Mouse (Mus musculus) CH12.LX (cell line): ENCODE measurements around the gene Hells. TPM values are rescaled to one million over a fixed set of nuclear protein-coding genes. Genes with fewer than 3 reads are reported as not detected.
A peak's percentile ranks its signal among the peaks of the same experiment; 100 is the strongest.

ENCODE experiments used
- DNase-seq: peaks from one replicate; pipeline ENCODE4 v3.0.0-alpha.2; 2013; ENCODE audit errors: extremely low read depth
- H3K27ac ChIP-seq: 2 replicates; pipeline ENCODE4 v1.5.1; 2012; ENCODE audit warnings: low read depth, mild to moderate bottlenecking, control low read depth, moderate library complexity; ENCODE audit not compliant: insufficient read depth
- H3K27me3 ChIP-seq: replicated peaks from 2 replicates; pipeline ENCODE3; 2012; ENCODE audit warnings: inconsistent platforms
- H3K36me3 ChIP-seq, 2 experiments: replicated peaks in 1 of 2; 2 replicates each; pipeline versions ENCODE3 to v1.6.1; 2012; ENCODE audit warnings: inconsistent platforms in 1 of 2, low read length in 1 of 2, mild to moderate bottlenecking in 1 of 2, mixed read lengths in 1 of 2, moderate library complexity in 1 of 2; ENCODE audit not compliant: control insufficient read depth in 1 of 2, insufficient read depth in 1 of 2
- H3K4me1 ChIP-seq, 2 experiments: 2 replicates each; pipeline ENCODE4 v1.6.1; 2012; ENCODE audit warnings: inconsistent platforms in 1 of 2, moderate library complexity in 1 of 2; ENCODE audit not compliant: insufficient read depth in 2 of 2, control insufficient read depth in 1 of 2
- H3K4me2 ChIP-seq: 2 replicates; pipeline ENCODE4 v1.6.1; 2012; ENCODE audit warnings: low read depth, mild to moderate bottlenecking, control low read depth; ENCODE audit not compliant: poor library complexity, insufficient read depth, severe bottlenecking
- H3K4me3 ChIP-seq, 3 experiments: fragments of 150-350 bp in 1 of 3; sonication (generic) in 1 of 3; replicated peaks in 1 of 3; 2 replicates each; pipeline versions ENCODE3 to v1.5.1; 2011 to 2012; ENCODE audit warnings: low read depth in 2 of 3, low read length in 2 of 3, mild to moderate bottlenecking in 2 of 3, moderate library complexity in 2 of 3, control low read depth in 1 of 3, improper control_type of control experiment in 1 of 3, inconsistent platforms in 1 of 3, mixed read lengths in 1 of 3; ENCODE audit not compliant: poor library complexity in 1 of 3
- H3K79me2 ChIP-seq: replicated peaks from 2 replicates; pipeline ENCODE4 v1.6.1; 2012; ENCODE audit warnings: mild to moderate bottlenecking, moderate library complexity; ENCODE audit not compliant: control insufficient read depth, poor library complexity, insufficient read depth, severe bottlenecking; ENCODE audit errors: extremely low read depth
- H3K9ac ChIP-seq: 2 replicates; pipeline ENCODE4 v1.6.1; 2012; ENCODE audit warnings: low read depth, mild to moderate bottlenecking, control low read depth, moderate library complexity; ENCODE audit not compliant: insufficient read depth
- H3K9me3 ChIP-seq: replicated peaks from 2 replicates; pipeline ENCODE3; 2012; ENCODE audit warnings: low read length, inconsistent platforms, mixed read lengths
- CHD2 ChIP-seq: IDR thresholded peaks from 2 replicates; pipeline ENCODE4 v1.6.1; 2011; ENCODE audit warnings: low read length, improper control_type of control experiment
- HCFC1 ChIP-seq: IDR thresholded peaks from 2 replicates; pipeline ENCODE4 v1.6.1; 2012; ENCODE audit warnings: low read depth, mild to moderate bottlenecking, inconsistent platforms, low read length, improper control_type of control experiment
- JUN ChIP-seq: IDR thresholded peaks from 2 replicates; pipeline ENCODE4 v1.6.1; 2011; ENCODE audit warnings: low read depth, mild to moderate bottlenecking, low read length, improper control_type of control experiment, moderate library complexity; ENCODE audit not compliant: insufficient read depth
- JUND ChIP-seq: conservative IDR thresholded peaks from 2 replicates; pipeline ENCODE4 v1.6.1; 2011; ENCODE audit warnings: low read depth, low read length, improper control_type of control experiment
- KAT2A ChIP-seq: IDR thresholded peaks from 2 replicates; pipeline ENCODE4 v1.6.1; 2012; ENCODE audit warnings: low read length, improper control_type of control experiment, inconsistent platforms; ENCODE audit not compliant: insufficient replicate concordance
- MAFK ChIP-seq: IDR thresholded peaks from 2 replicates; pipeline ENCODE4 v1.6.1; 2011; ENCODE audit warnings: low read length, improper control_type of control experiment; ENCODE audit not compliant: insufficient replicate concordance
- MAX ChIP-seq: IDR thresholded peaks from 2 replicates; pipeline ENCODE4 v1.6.1; 2011; ENCODE audit warnings: low read length, improper control_type of control experiment
- MEF2A ChIP-seq: IDR thresholded peaks from 2 replicates; pipeline ENCODE4 v1.6.1; 2014; ENCODE audit warnings: low read depth, mild to moderate bottlenecking, inconsistent platforms, low read length, improper control_type of control experiment, borderline replicate concordance
- NELFE ChIP-seq: IDR thresholded peaks from 2 replicates; pipeline ENCODE4 v1.6.1; 2011; ENCODE audit warnings: low read depth, low read length, improper control_type of control experiment
- PAX5 ChIP-seq: IDR thresholded peaks from 2 replicates; pipeline ENCODE4 v1.6.1; 2012; ENCODE audit warnings: low read length, inconsistent platforms, mixed read lengths
- RAD21 ChIP-seq: IDR thresholded peaks from 2 replicates; pipeline ENCODE4 v1.6.1; 2011; ENCODE audit warnings: low read depth, mild to moderate bottlenecking, low read length, improper control_type of control experiment, moderate library complexity
- RCOR1 ChIP-seq: conservative IDR thresholded peaks from 2 replicates; pipeline ENCODE4 v1.6.1; 2012; ENCODE audit warnings: low read depth, mild to moderate bottlenecking, inconsistent platforms, low read length, improper control_type of control experiment
- SIN3A ChIP-seq: IDR thresholded peaks from 2 replicates; pipeline ENCODE4 v1.6.1; 2012; ENCODE audit warnings: low read length, improper control_type of control experiment, inconsistent platforms
- TBP ChIP-seq: conservative IDR thresholded peaks from 2 replicates; pipeline ENCODE4 v1.6.1; 2011; ENCODE audit warnings: low read depth, low read length, improper control_type of control experiment
- TCF12 ChIP-seq: IDR thresholded peaks from 2 replicates; pipeline ENCODE4 v1.6.1; 2014; ENCODE audit warnings: low read depth, mild to moderate bottlenecking, inconsistent platforms, low read length, improper control_type of control experiment
- UBTF ChIP-seq: IDR thresholded peaks from 2 replicates; pipeline ENCODE4 v1.6.1; 2012; ENCODE audit warnings: low read depth, mild to moderate bottlenecking, inconsistent platforms, low read length, improper control_type of control experiment, moderate library complexity
- USF2 ChIP-seq: conservative IDR thresholded peaks from 2 replicates; pipeline ENCODE4 v1.6.1; 2011; ENCODE audit warnings: low read depth, low read length, improper control_type of control experiment
- ZC3H11A ChIP-seq: IDR thresholded peaks from 2 replicates; pipeline ENCODE4 v1.6.1; 2012; ENCODE audit warnings: low read depth, mild to moderate bottlenecking, inconsistent platforms, low read length, improper control_type of control experiment
- ZKSCAN1 ChIP-seq: IDR thresholded peaks from 2 replicates; pipeline ENCODE4 v1.6.1; 2012; ENCODE audit warnings: low read depth, inconsistent platforms, low read length, improper control_type of control experiment, borderline replicate concordance
- ZMIZ1 ChIP-seq: IDR thresholded peaks from 2 replicates; pipeline ENCODE4 v1.6.1; 2012; ENCODE audit warnings: low read depth, mild to moderate bottlenecking, inconsistent platforms, low read length, improper control_type of control experiment
- dilution Hi-C: fragments of 300-500 bp; cut with MboI; formaldehyde crosslinking; loops from 2 replicates; pipeline ENCODE4 v1.14.3; 2020; ENCODE audit warnings: low sequenced_read_pairs; ENCODE audit not compliant: extremely low pct_unique_long_range_greater_than_20kb, extremely low pct_ligation_motif_present
- in situ Hi-C: fragments of 300-500 bp; cut with MboI; formaldehyde crosslinking; loops from 3 replicates; pipeline ENCODE4 v1.14.3; 2019; ENCODE audit warnings: low sequenced_read_pairs, low pct_ligation_motif_present, low pct_unique_long_range_greater_than_20kb, mixed read lengths
- polyA plus RNA-seq: library from polyadenylated mRNA; unstranded; fragments of >175 nt; gene quantifications from 2 replicates; pipeline ENCODE4 v1.2.1, GENCODE M21; 2012; ENCODE audit warnings: low read depth; ENCODE audit not compliant: insufficient read length
- total RNA-seq, 2 experiments: library from RNA; depleted of rRNA; stranded (reverse); fragments of 300-350 nt in 1 of 2; fragments of >200 nt in 1 of 2; gene quantifications; 2 replicates each; pipeline ENCODE4 v1.2.3; 2012 to 2014

Gene Hells
- total and polyA plus RNA-seq, 3 experiments, result 73.2 to 393 (median 131) TPM

- Histone ChIP-seq H3K9me3 (no peaks in the 10 kb centered on the region), H3K27me3 (no peaks in the 10 kb centered on the region), H3K27ac (no peak overlapping the region), H3K9ac (no peak overlapping the region), H3K4me3 (no peak overlapping the region), H3K4me1 (peaks cover 0 to 14% of the 10 kb centered on the region in 2 experiments; a peak in 1 of 4 replicates), H3K79me2 (peaks cover 5% of the 10 kb centered on the region), H3K4me2 (no peak overlapping the region), H3K36me3 (peaks cover 26 to 78% of the 10 kb centered on the region in 2 experiments)
- in situ Hi-C loops, result no loop called here
- no peak for TF ChIP-seq TCF12
- TF ChIP-seq MAX, result no peak
- TF ChIP-seq RAD21, result no peak
- no peak for TF ChIP-seq ZC3H11A
- no peak for TF ChIP-seq ZKSCAN1
- no peak for TF ChIP-seq HCFC1
- TF ChIP-seq TBP, result no peak
- TF ChIP-seq USF2, result no peak
- TF ChIP-seq KAT2A, result no peak
- TF ChIP-seq UBTF, result no peak
- TF ChIP-seq SIN3A, result no peak
- dilution Hi-C loops, result no loop called here
- no peak for DNase-seq
Measured at GRCm38 (mm10) chr19:38944590-38945307, 14.0 kb downstream of the Hells start.

- Histone ChIP-seq H3K27me3 (no peaks in the 10 kb centered on the region), H3K27ac (no peak overlapping the region), H3K9me3 (no peaks in the 10 kb centered on the region), H3K9ac (no peak overlapping the region), H3K4me3 (no peak overlapping the region)
- peak; percentile 31 for DNase-seq
- dilution Hi-C loops, result no loop called here
- no peak for TF ChIP-seq CHD2
- peak; percentile 50; the same call in 1 of the 2 replicates for TF ChIP-seq JUN
- TF ChIP-seq, all 38 proteins: peak for 1
- no peak overlapping the region for H3K4me2 ChIP-seq
- in situ Hi-C loops, result no loop called here
- peaks cover 0 to 5% of the 10 kb centered on the region in 2 experiments; a peak in 1 of 4 replicates for H3K4me1 ChIP-seq
- H3K79me2 ChIP-seq, result 0 out of 2 replicates have a peak, but pooled peaks cover 2% of the 10 kb centered on the region
- peaks cover 31 to 61% of the 10 kb centered on the region in 2 experiments for H3K36me3 ChIP-seq
Measured at GRCm38 (mm10) chr19:38970741-38971140, 40.0 kb downstream of the Hells start.

GRCm38 (mm10) chr19:38972581-38972980 lies 41.9 kb downstream of the Hells start:
- TF ChIP-seq TBP, result no peak
- TF ChIP-seq ZMIZ1, result no peak
- TF ChIP-seq MAFK, result no peak
- TF ChIP-seq NELFE, result no peak
- TF ChIP-seq JUND, result no peak
- TF ChIP-seq MEF2A, result no peak
- TF ChIP-seq RCOR1, result no peak
- no peak for TF ChIP-seq PAX5
- Histone ChIP-seq H3K9me3 (no peaks in the 10 kb centered on the region), H3K4me3 (no peak overlapping the region), H3K36me3 (peaks cover 21 to 45% of the 10 kb centered on the region in 2 experiments), H3K27me3 (no peaks in the 10 kb centered on the region), H3K4me1 (no peaks in the 10 kb centered on the region), H3K27ac (no peak overlapping the region), H3K4me2 (no peak overlapping the region), H3K9ac (no peak overlapping the region), H3K79me2 (no peaks in the 10 kb centered on the region)
- dilution Hi-C loops, result no loop called here
- in situ Hi-C loops, result no loop called here
- no peak for DNase-seq
